19 mouse cellular contexts compared by ENCODE assay signal in genomic region chr9:42417352-42417952, GRCm38 (mm10). TPM values are rescaled to one million over a fixed set of nuclear protein-coding genes. Genes with fewer than 3 reads are reported as not detected.
A peak's percentile ranks its signal among the peaks of the same experiment; 100 is the strongest.
DNase-seq lines count a peak whose midpoint lies in the region; ATAC-seq lines count a peak whose summit lies in the region.
"Had no signal": no experiment of that assay in that cellular context is flagged by ENCODE, and none has a peak within 500 bp of the region (broad histone marks: within the 10 kb centered on the region; RNA-seq: fewer than 3 reads in every experiment).

No protein-coding gene starts in this region.

- 0 out of 2 replicates have a peak, but pooled peaks cover 2% of the 10 kb centered on the region for H3K36me3 ChIP-seq in heart, embryonic 11.5 days (ENCODE audit: control insufficient read depth, insufficient read depth, low read length)
- no peaks in the 10 kb centered on the region for H3K36me3 ChIP-seq in heart, embryonic 16.5 days (ENCODE audit: control insufficient read depth, insufficient read depth)
- no peaks in the 10 kb centered on the region for H3K36me3 ChIP-seq in midbrain, embryonic 11.5 days (ENCODE audit: control insufficient read depth, insufficient read depth, low read length)

- no peak overlapping the region for H3K27ac ChIP-seq in heart, embryonic 11.5 days (ENCODE audit: low read depth, low read length)
- peak overlapping the region; percentile 70 for H3K27ac ChIP-seq in heart, embryonic 16.5 days (ENCODE audit: low read length)
- H3K27ac ChIP-seq in midbrain, embryonic 11.5 days (ENCODE audit: low read depth, low read length), result no peak overlapping the region
- H3K27ac ChIP-seq: forebrain, embryonic 13.5 days; hindbrain, embryonic 10.5 days; midbrain, embryonic 10.5 days had no signal

- H3K27me3 ChIP-seq in heart, embryonic 11.5 days (ENCODE audit: control insufficient read depth, insufficient read depth, low read length), result no peaks in the 10 kb centered on the region
- no peaks in the 10 kb centered on the region for H3K27me3 ChIP-seq in heart, embryonic 16.5 days (ENCODE audit: control insufficient read depth, insufficient read depth, low read length)
- H3K27me3 ChIP-seq in midbrain, embryonic 11.5 days (ENCODE audit: control insufficient read depth, insufficient read depth, low read length), result no peaks in the 10 kb centered on the region
- H3K27me3 ChIP-seq: forebrain, embryonic 13.5 days had no signal

- no peak overlapping the region for H3K4me3 ChIP-seq in heart, embryonic 11.5 days (ENCODE audit: low read depth, low read length)
- H3K4me3 ChIP-seq in heart, embryonic 16.5 days (ENCODE audit: low read length), result no peak overlapping the region
- no peak overlapping the region for H3K4me3 ChIP-seq in midbrain, embryonic 11.5 days (ENCODE audit: low read depth, low read length)
- H3K4me3 ChIP-seq: forebrain, embryonic 13.5 days; hindbrain, embryonic 10.5 days; midbrain, embryonic 10.5 days had no signal

- 79% methylated on average over 12 of the region's 12 CpGs for WGBS in heart, embryonic 11.5 days (ENCODE audit: insufficient replicate concordance)
- WGBS in heart, embryonic 16.5 days, result 64% methylated on average over 12 of the region's 12 CpGs
- 93% methylated on average over 12 of the region's 12 CpGs for WGBS in midbrain, embryonic 11.5 days

- no peak overlapping the region for H3K9ac ChIP-seq in heart, embryonic 11.5 days (ENCODE audit: low read depth, low read length)
- no peak overlapping the region for H3K9ac ChIP-seq in heart, embryonic 16.5 days (ENCODE audit: low read length)
- H3K9ac ChIP-seq in midbrain, embryonic 11.5 days (ENCODE audit: low read length), result no peak overlapping the region
- H3K9ac ChIP-seq: forebrain, embryonic 13.5 days had no signal

- H3K4me2 ChIP-seq in heart, embryonic 11.5 days, result no peak overlapping the region
- H3K4me2 ChIP-seq in heart, embryonic 16.5 days (ENCODE audit: low read depth, low read length), result 0 out of 2 replicates have a peak overlapping the region, but pooled peaks have one; percentile 12
- H3K4me2 ChIP-seq in midbrain, embryonic 11.5 days, result no peak overlapping the region
- H3K4me2 ChIP-seq: forebrain, embryonic 13.5 days; liver, embryonic 11.5 days had no signal

- no peaks in the 10 kb centered on the region for H3K9me3 ChIP-seq in heart, embryonic 11.5 days (replicated peaks; ENCODE audit: control insufficient read depth, low read length)
- no peaks in the 10 kb centered on the region for H3K9me3 ChIP-seq in heart, embryonic 16.5 days (replicated peaks; ENCODE audit: control insufficient read depth, low read length)
- no peaks in the 10 kb centered on the region for H3K9me3 ChIP-seq in midbrain, embryonic 11.5 days (ENCODE audit: control insufficient read depth, low read length)
- H3K9me3 ChIP-seq: forebrain, embryonic 13.5 days; hindbrain, embryonic 10.5 days; midbrain, embryonic 10.5 days had no signal

- DNase-seq in adrenal gland, adult (ENCODE audit: inconsistent age in 2 of 2, low spot score in 1 of 2), result peak; percentile 38 to 80
- no peak for DNase-seq in adrenal gland, postnatal 25 days
- DNase-seq in heart, adult 18-20 months, result peak; percentile 31 to 61
- peak; percentile 13 for DNase-seq in skeletal muscle tissue, adult 2 months (ENCODE audit: low read depth, low spot score)
- DNase-seq in midbrain, embryonic 11.5 days (ENCODE audit: low spot score, missing footprints), result no peak
- DNase-seq in embryo, embryonic 11 days, result no peak
- DNase-seq: cerebellum, adult 9-10 months; kidney, adult 9 months; kidney, postnatal 36 days; lung, adult 2 months; right cerebral cortex, postnatal 4 days; thymus, adult 18-20 months; thymus, postnatal 4 days had no signal

- no peak for ATAC-seq in heart, embryonic 11.5 days (replicated peaks; ENCODE audit: insufficient number of reproducible peaks, low FRiP score, low TSS enrichment)
- peak; percentile 90 for ATAC-seq in heart, embryonic 16.5 days (replicated peaks; ENCODE audit: extremely low read depth, insufficient read depth, low FRiP score)
- ATAC-seq in midbrain, embryonic 11.5 days (ENCODE audit: low FRiP score), result no peak
- ATAC-seq: forebrain, embryonic 13.5 days had no signal

- no peaks in the 10 kb centered on the region for H3K4me1 ChIP-seq in heart, embryonic 11.5 days (ENCODE audit: control insufficient read depth, insufficient read depth, low read length)
- H3K4me1 ChIP-seq in heart, embryonic 16.5 days (ENCODE audit: control insufficient read depth, insufficient read depth, low read length), result peaks cover 9% of the 10 kb centered on the region
- H3K4me1 ChIP-seq in midbrain, embryonic 11.5 days (ENCODE audit: control insufficient read depth, insufficient read depth, low read length), result peaks cover 9% of the 10 kb centered on the region; the same call in 1 of the 2 replicates

RNA-seq across cellular contexts. Expression of gene Tecta, which starts 17.7 kb away (rescaled TPM):
- 0.27 TPM in 1 of 2 replicates, not detected in the other for total RNA-seq in adrenal gland, postnatal 25 days (2021)
- total RNA-seq in heart, adult 18-20 months (2021), result not detected
- polyA plus RNA-seq in heart, embryonic 11.5 days (2014; fragmentation: Nextera tagmentation; extraction: Ambion mirVana), result 0.07 TPM in 1 of 2 replicates, not detected in the other
- 0.01 TPM in 1 of 2 replicates, not detected in the other for polyA plus RNA-seq in heart, embryonic 16.5 days (2015; fragmentation: Nextera tagmentation; extraction: Ambion mirVana)
- 0.29 and 0.45 TPM in 2 replicates for polyA plus RNA-seq in midbrain, embryonic 11.5 days (2014; fragmentation: Nextera tagmentation; extraction: Ambion mirVana)

Comparison
In these comparisons a context has a peak if more than half of its experiments do, and no peak if none do; other contexts are left out.
1. DNase-seq: peak in adrenal gland, adult (2 of 2), heart, adult 18-20 months (2 of 2) and skeletal muscle tissue, adult 2 months (single experiment); none in adrenal gland, postnatal 25 days (single experiment), midbrain, embryonic 11.5 days (single experiment) and embryo, embryonic 11 days (single experiment).